Mouse (Mus musculus): Measurements from ENCODE around the gene Hpcal4.
A peak's percentile ranks its signal among the peaks of the same experiment; 100 is the strongest.

The Hpcal4 gene

GRCm38 (mm10) chr4:123201186-123202093 is 18.4 kb downstream of the Hpcal4 start, which contains the start of gene Nt5c1a:
TSS of gene Nt5c1a (plus strand) at chr4:123201504.
- peak; percentile 65 for DNase-seq (ENCODE audit: low spot score)

GRCm38 (mm10) chr4:123202094-123202420 is 19.0 kb downstream of the Hpcal4 start:
- DNase-seq (ENCODE audit: low spot score), result no peak

- DNase-seq (ENCODE audit: low spot score), result no peak
These were observed 24.3 kb downstream of the Hpcal4 start for GRCm38 (mm10) chr4:123207337-123207736.

GRCm38 (mm10) chr4:123210996-123211395 is 28.0 kb downstream of the Hpcal4 start:
- DNase-seq (ENCODE audit: low spot score), result no peak

GRCm38 (mm10) chr4:123211453-123211852 is 28.4 kb downstream of the Hpcal4 start:
- DNase-seq (ENCODE audit: low spot score), result no peak

- DNase-seq (ENCODE audit: low spot score), result no peak
These were observed 29.3 kb downstream of the Hpcal4 start for GRCm38 (mm10) chr4:123212330-123212729.

- no peak for DNase-seq (ENCODE audit: low spot score)
These were observed 30.9 kb downstream of the Hpcal4 start for GRCm38 (mm10) chr4:123213975-123214374.

- no peak for DNase-seq (ENCODE audit: low spot score)
These were observed 32.3 kb downstream of the Hpcal4 start for GRCm38 (mm10) chr4:123215367-123215766.

GRCm38 (mm10) chr4:123216782-123217181 is 33.8 kb downstream of the Hpcal4 start:
- peak; percentile 70 for DNase-seq (ENCODE audit: low spot score)

- peak; percentile 92 for DNase-seq (ENCODE audit: low spot score)
These were observed 36.8 kb downstream of the Hpcal4 start for GRCm38 (mm10) chr4:123219720-123220357.

- no peak for DNase-seq (ENCODE audit: low spot score)
These were observed 37.6 kb downstream of the Hpcal4 start for GRCm38 (mm10) chr4:123220637-123221036.

GRCm38 (mm10) chr4:123223309-123223708 is 40.3 kb downstream of the Hpcal4 start:
- no peak for DNase-seq (ENCODE audit: low spot score)

- no peak for DNase-seq (ENCODE audit: low spot score)
These were observed 42.8 kb downstream of the Hpcal4 start for GRCm38 (mm10) chr4:123225718-123226403.

GRCm38 (mm10) chr4:123227707-123228106 is 44.7 kb downstream of the Hpcal4 start:
- DNase-seq (ENCODE audit: low spot score), result no peak

- peak; percentile 76 for DNase-seq (ENCODE audit: low spot score)
These were observed 45.2 kb downstream of the Hpcal4 start for GRCm38 (mm10) chr4:123228270-123228669.

- no peak for DNase-seq (ENCODE audit: low spot score)
These were observed 46.1 kb downstream of the Hpcal4 start for GRCm38 (mm10) chr4:123229166-123229565.

- DNase-seq (ENCODE audit: low spot score), result no peak
These were observed 49.8 kb downstream of the Hpcal4 start for GRCm38 (mm10) chr4:123232841-123233240.

- peak; percentile 77 for DNase-seq (ENCODE audit: low spot score)
These were observed 50.6 kb downstream of the Hpcal4 start, which contains the start of gene Heyl for GRCm38 (mm10) chr4:123233492-123234084. TSS of gene Heyl (plus strand) at chr4:123233556.

- DNase-seq (ENCODE audit: low spot score), result no peak
These were observed 52.9 kb downstream of the Hpcal4 start for GRCm38 (mm10) chr4:123235835-123236430.

GRCm38 (mm10) chr4:123236431-123237031 is 53.5 kb downstream of the Hpcal4 start:
- no peak for DNase-seq (ENCODE audit: low spot score)
